Mouse (Mus musculus): ENCODE results near the gene Hoxd13. TPM values are rescaled to one million over a fixed set of nuclear protein-coding genes. Genes with fewer than 3 reads are reported as not detected.

Gene Hoxd13
- polyA plus RNA-seq, 1 experiment: 0.04 TPM

DNA sequence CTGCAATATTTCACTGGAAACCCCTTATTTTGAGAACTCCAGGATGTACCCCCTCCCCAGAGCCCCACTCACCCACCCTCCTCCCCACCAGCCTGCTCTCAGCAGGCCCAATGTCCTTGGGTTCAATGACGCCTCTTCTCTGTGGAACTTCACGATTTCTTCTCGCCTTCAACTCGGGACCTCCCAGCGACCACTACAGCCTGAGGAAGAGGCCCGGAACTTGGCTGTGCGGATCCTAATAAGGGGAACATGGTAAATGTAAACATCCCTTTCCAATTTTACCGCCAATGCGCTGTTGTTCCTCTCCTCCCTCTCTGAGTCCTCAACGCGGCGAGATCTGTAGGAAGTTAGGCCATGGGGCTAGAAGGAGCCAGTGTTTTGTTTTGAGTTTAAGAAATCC is 16.0 kb downstream of the Hoxd13 start:
- 13% methylated on average over 12 of the region's 12 CpGs for WGBS
- H3K27me3 ChIP-seq (ENCODE audit: control insufficient read depth, insufficient read depth, low read length): peaks cover 27% of the 10 kb centered on the region

DNA sequence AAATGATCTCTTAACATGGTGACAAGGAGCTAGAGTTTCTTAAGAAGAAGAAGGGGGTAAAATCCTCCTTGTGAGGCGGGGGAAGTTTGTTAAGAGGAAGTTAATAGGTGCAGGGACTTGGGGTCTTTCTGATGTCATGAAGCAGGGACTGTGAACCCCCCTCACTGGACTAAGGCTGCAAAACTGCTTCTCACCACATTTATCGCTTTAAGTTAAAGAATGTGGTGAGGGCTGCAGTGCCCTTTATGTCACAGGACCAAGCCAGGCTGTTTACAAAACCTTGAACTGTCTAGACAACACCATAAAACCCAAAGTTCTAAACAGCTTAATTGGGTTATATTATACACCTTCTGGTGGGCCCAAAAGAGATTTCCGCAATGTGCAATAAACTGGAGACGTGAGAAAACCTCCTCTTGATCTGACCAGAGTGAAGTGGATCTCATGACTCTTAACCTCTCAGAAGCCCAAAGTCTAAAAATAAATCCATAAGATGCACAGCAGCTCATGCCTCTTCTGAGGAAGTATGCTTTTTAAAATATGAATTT is 17.0 kb downstream of the Hoxd13 start:
- no peaks in the 10 kb centered on the region for H3K4me1 ChIP-seq (replicated peaks; ENCODE audit: control insufficient read depth, insufficient read depth, low read length)
- TF ChIP-seq CTCF (IDR thresholded peaks at IDR 0.05; ENCODE audit: borderline replicate concordance, control insufficient read depth, extremely low read depth, insufficient read depth, low read length, poor library complexity): no peak
- no peak for TF ChIP-seq POLR2A (IDR thresholded peaks at IDR 0.05; ENCODE audit: control insufficient read depth, extremely low read depth, insufficient read depth, low read length, poor library complexity)
- H3K4me3 ChIP-seq (ENCODE audit: control insufficient read depth, insufficient read depth, low read length): no peak overlapping the region
- DNase-seq: no peak
- H3K36me3 ChIP-seq (ENCODE audit: control insufficient read depth, insufficient read depth, low read length): no peaks in the 10 kb centered on the region
- H3K27me3 ChIP-seq (ENCODE audit: control insufficient read depth, insufficient read depth, low read length): peaks cover 27% of the 10 kb centered on the region
- 30% methylated on average over 4 of the region's 4 CpGs for WGBS
- no peak overlapping the region for H3K27ac ChIP-seq (ENCODE audit: control insufficient read depth, insufficient read depth, low read length)

More for the DNA sequence above, 16.0 kb downstream of the Hoxd13 start:
- no peak for TF ChIP-seq POLR2A (IDR thresholded peaks at IDR 0.05; ENCODE audit: control insufficient read depth, extremely low read depth, insufficient read depth, low read length, poor library complexity)
- TF ChIP-seq CTCF (IDR thresholded peaks at IDR 0.05; ENCODE audit: borderline replicate concordance, control insufficient read depth, extremely low read depth, insufficient read depth, low read length, poor library complexity): no peak
- Histone ChIP-seq H3K27ac (ENCODE audit: control insufficient read depth, insufficient read depth, low read length) (no peak overlapping the region), H3K4me3 (ENCODE audit: control insufficient read depth, insufficient read depth, low read length) (no peak overlapping the region), H3K36me3 (ENCODE audit: control insufficient read depth, insufficient read depth, low read length) (no peaks in the 10 kb centered on the region), H3K4me1 (replicated peaks; ENCODE audit: control insufficient read depth, insufficient read depth, low read length) (no peaks in the 10 kb centered on the region)
- no peak for DNase-seq

DNA sequence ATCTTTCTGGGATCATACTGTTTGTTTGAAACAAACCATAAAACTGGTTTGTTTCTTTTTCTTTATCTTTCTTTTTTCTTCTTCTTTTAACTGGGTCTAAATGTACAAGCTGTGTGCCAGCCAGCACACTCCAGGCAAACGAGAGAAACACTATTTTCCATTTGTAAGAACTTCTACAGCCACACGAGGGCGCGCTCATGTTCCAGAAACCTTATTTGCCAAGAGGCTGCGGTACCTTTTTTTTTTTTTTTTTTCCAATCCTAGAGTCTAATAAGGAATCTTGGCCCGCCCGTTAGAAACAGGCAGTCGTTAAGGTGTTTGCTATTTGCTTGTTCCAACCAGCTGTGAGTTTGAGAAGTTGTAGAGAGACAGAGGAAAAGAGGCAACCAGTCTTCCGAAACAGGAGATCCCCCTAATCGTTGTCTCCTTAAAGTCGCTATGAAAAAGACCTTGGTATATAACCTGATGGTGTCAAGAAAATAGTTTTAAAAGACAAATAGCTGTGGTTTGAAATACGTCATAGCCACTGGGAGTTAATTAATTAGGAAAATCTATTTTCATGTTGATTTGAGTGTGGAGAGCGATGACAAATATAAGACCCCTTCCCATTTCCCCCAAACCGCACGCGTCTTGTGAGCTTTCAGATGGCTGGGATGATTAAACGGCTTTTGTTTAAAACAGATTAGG is 18.3 kb downstream of the Hoxd13 start:
- DNase-seq: no peak
- TF ChIP-seq CTCF (IDR thresholded peaks at IDR 0.05; ENCODE audit: borderline replicate concordance, control insufficient read depth, extremely low read depth, insufficient read depth, low read length, poor library complexity) (no peak), POLR2A (IDR thresholded peaks at IDR 0.05; ENCODE audit: control insufficient read depth, extremely low read depth, insufficient read depth, low read length, poor library complexity) (no peak)
- no peak overlapping the region for H3K27ac ChIP-seq (ENCODE audit: control insufficient read depth, insufficient read depth, low read length)
- 15% methylated on average over 17 of the region's 17 CpGs for WGBS
- H3K36me3 ChIP-seq (ENCODE audit: control insufficient read depth, insufficient read depth, low read length): no peaks in the 10 kb centered on the region
- H3K27me3 ChIP-seq (ENCODE audit: control insufficient read depth, insufficient read depth, low read length): peaks cover 27% of the 10 kb centered on the region
- no peak overlapping the region for H3K4me3 ChIP-seq (ENCODE audit: control insufficient read depth, insufficient read depth, low read length)
- no peaks in the 10 kb centered on the region for H3K4me1 ChIP-seq (replicated peaks; ENCODE audit: control insufficient read depth, insufficient read depth, low read length)

DNA sequence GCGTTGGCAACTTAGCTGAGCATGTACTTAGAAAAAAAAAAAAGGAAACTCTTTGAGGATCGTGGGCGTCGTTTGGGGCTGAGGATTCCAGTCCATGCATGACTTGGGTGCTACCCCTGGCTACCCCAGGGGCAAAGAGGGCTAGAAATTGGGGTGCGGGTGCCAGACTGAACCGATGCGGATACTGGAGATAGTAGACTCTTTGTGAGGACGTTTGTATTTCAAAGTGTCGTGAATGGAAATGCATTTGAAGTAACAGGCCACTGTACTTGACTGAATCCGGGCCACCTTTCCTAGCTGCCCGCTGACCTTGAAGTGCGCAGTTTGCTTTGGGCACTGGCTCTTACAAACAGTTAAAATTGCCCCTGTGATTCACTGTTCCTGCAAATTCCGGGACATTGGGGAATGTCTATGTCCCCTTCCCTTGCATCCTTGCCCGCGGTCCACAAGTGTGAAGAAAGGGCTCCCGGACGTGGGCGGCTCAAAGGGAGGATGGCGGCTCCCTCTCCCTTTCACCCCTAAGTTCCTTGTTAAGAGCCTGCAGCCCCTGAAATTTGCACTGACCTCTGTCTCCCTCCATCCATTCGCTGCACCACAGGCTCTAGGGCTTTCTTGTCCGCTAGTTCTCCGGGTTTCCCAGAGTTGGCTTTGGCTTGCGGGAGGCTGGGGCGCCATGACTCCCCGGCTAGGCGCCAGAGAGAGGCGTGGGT is 19.0 kb downstream of the Hoxd13 start:
- H3K27ac ChIP-seq (ENCODE audit: control insufficient read depth, insufficient read depth, low read length): no peak overlapping the region
- H3K27me3 ChIP-seq (ENCODE audit: control insufficient read depth, insufficient read depth, low read length): peaks cover 29% of the 10 kb centered on the region
- H3K4me1 ChIP-seq (replicated peaks; ENCODE audit: control insufficient read depth, insufficient read depth, low read length): no peaks in the 10 kb centered on the region
- no peak for DNase-seq
- 8% methylated on average over 27 of the region's 27 CpGs for WGBS
- TF ChIP-seq CTCF (IDR thresholded peaks at IDR 0.05; ENCODE audit: borderline replicate concordance, control insufficient read depth, extremely low read depth, insufficient read depth, low read length, poor library complexity) (no peak), POLR2A (IDR thresholded peaks at IDR 0.05; ENCODE audit: control insufficient read depth, extremely low read depth, insufficient read depth, low read length, poor library complexity) (no peak)
- H3K4me3 ChIP-seq (ENCODE audit: control insufficient read depth, insufficient read depth, low read length): no peak overlapping the region
- H3K36me3 ChIP-seq (ENCODE audit: control insufficient read depth, insufficient read depth, low read length): no peaks in the 10 kb centered on the region

DNA sequence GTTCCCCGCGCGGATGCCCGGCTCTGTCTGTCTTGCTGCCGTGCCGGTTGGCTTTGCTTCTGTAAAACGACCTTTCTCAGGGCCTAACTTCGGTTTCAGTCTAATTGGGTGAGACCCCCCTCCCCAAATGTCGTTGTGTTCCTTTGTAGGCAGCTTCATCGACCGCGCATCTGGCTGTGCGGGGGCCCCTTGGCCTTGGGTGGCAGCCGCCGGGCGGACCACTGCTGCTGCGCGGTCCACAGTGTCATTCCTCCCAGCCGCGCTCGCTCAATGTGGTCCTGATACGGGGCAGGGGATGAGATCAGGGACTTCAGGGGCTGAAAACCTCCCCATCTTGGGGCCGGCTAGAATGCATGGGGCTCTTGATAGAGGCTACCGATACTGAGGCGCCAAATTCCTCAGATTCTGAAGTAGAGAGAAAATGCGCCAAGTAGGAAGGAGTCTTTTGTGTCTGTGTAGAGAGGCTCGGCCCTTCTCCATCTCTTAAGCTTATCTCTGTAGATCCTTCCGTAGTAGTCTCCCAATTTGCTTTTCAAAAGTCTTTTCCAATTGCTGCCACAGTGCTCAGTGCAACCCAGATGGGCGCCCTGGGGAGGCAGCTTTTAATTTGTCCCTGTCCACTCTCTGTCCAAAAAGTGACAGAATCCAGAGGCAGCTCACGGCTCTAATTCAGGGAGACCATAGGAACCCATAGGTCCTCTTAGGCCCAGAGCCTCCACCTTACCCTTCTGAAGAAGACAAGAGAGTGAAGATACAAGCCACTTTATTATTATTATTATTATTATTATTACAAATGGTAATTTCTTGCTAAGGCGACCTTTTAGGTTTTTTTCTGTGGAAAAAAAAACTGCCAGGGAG is 19.8 kb downstream of the Hoxd13 start:
- Histone ChIP-seq H3K4me1 (replicated peaks; ENCODE audit: control insufficient read depth, insufficient read depth, low read length) (no peaks in the 10 kb centered on the region), H3K36me3 (ENCODE audit: control insufficient read depth, insufficient read depth, low read length) (no peaks in the 10 kb centered on the region), H3K4me3 (ENCODE audit: control insufficient read depth, insufficient read depth, low read length) (no peak overlapping the region), H3K27me3 (ENCODE audit: control insufficient read depth, insufficient read depth, low read length) (peaks cover 34% of the 10 kb centered on the region), H3K27ac (ENCODE audit: control insufficient read depth, insufficient read depth, low read length) (no peak overlapping the region)
- 8% methylated on average over 31 of the region's 31 CpGs for WGBS
- no peak for DNase-seq
- no peak for TF ChIP-seq POLR2A (IDR thresholded peaks at IDR 0.05; ENCODE audit: control insufficient read depth, extremely low read depth, insufficient read depth, low read length, poor library complexity)
